Mouse (Mus musculus) CD4-positive, CD25-positive, alpha-beta regulatory T cell, adult 2 months (primary cell): Measurements from ENCODE around the gene Adgrf2.

Source experiments
- DNase-seq: peaks from one replicate; pipeline ENCODE4 v3.0.0-alpha.2; 2012; ENCODE audit warnings: low read depth, low spot score

Adgrf2 gene

GRCm38 (mm10) chr17:42741801-42742217 lies at the start of gene Adgrf2:
Gene Adgrf2, minus strand, starts transcription at chr17:42742179.
- DNase-seq: no peak

GRCm38 (mm10) chr17:42790787-42791186 lies 48.8 kb upstream of the Adgrf2 start:
- DNase-seq: no peak

GRCm38 (mm10) chr17:42789723-42790122 lies 47.7 kb upstream of the Adgrf2 start:
- DNase-seq: no peak

GRCm38 (mm10) chr17:42788686-42789453 lies 46.9 kb upstream of the Adgrf2 start:
- DNase-seq: no peak

- DNase-seq: peak; percentile 77
These were observed 40.3 kb upstream of the Adgrf2 start for GRCm38 (mm10) chr17:42782156-42782757.

- DNase-seq: no peak
These were observed 11.8 kb upstream of the Adgrf2 start for GRCm38 (mm10) chr17:42753791-42754190.

GRCm38 (mm10) chr17:42752173-42752572 lies 10.2 kb upstream of the Adgrf2 start:
- DNase-seq: no peak

GRCm38 (mm10) chr17:42745657-42746420 lies 3.9 kb upstream of the Adgrf2 start:
- no peak for DNase-seq

- DNase-seq: no peak
These were observed 844 bp upstream of the Adgrf2 start for GRCm38 (mm10) chr17:42742823-42743222.

GRCm38 (mm10) chr17:42738794-42739193 lies 3.2 kb downstream of the Adgrf2 start:
- DNase-seq: no peak

- peak; percentile 2 for DNase-seq
These were observed 24.8 kb downstream of the Adgrf2 start for GRCm38 (mm10) chr17:42717161-42717560.

- no peak for DNase-seq
These were observed 27.0 kb downstream of the Adgrf2 start for GRCm38 (mm10) chr17:42714991-42715390.

GRCm38 (mm10) chr17:42710717-42711116 lies 31.3 kb downstream of the Adgrf2 start:
- DNase-seq: no peak

- no peak for DNase-seq
These were observed 36.4 kb downstream of the Adgrf2 start for GRCm38 (mm10) chr17:42705611-42706010.

GRCm38 (mm10) chr17:42702198-42702597 lies 39.8 kb downstream of the Adgrf2 start:
- no peak for DNase-seq

GRCm38 (mm10) chr17:42694730-42695129 lies 47.2 kb downstream of the Adgrf2 start:
- no peak for DNase-seq

GRCm38 (mm10) chr17:42692136-42692535 lies 49.8 kb downstream of the Adgrf2 start, which contains the start of gene Adgrf4:
Gene Adgrf4, minus strand, starts transcription at chr17:42692284.
- DNase-seq: no peak

- DNase-seq: no peak
These were observed 51.4 kb downstream of the Adgrf2 start for GRCm38 (mm10) chr17:42690531-42690930.
